Mouse (Mus musculus) liver, embryonic 12.5 days (tissue): Measurements from ENCODE around the gene Zfp687. TPM values are rescaled to one million over a fixed set of nuclear protein-coding genes. Genes with fewer than 3 reads are reported as not detected.
"Not testable (repeated sequence)": the region's sequence is repeated elsewhere in the genome, so short reads cannot be mapped to it uniquely, and the experiment has no call there.

Experiments used
- ATAC-seq: fragments of 200-750 bp; cut with Nextera tagmentation; 2 replicates; pipeline ENCODE4 v1.8.0; 2017; ENCODE audit warnings: moderate number of reproducible peaks, mild to moderate bottlenecking, moderate library complexity
- H3K27ac ChIP-seq: fragments of 300-500 bp; sonication (generic); 2 replicates; pipeline ENCODE4 v1.5.1; 2016; ENCODE audit warnings: mild to moderate bottlenecking
- H3K27me3 ChIP-seq: fragments of 300-500 bp; sonication (generic); replicated peaks from 2 replicates; pipeline ENCODE4 v1.6.1; 2016; ENCODE audit warnings: mild to moderate bottlenecking, moderate library complexity
- H3K36me3 ChIP-seq: fragments of 300-500 bp; sonication (generic); 2 replicates; pipeline ENCODE4 v1.6.1; 2016; ENCODE audit warnings: mild to moderate bottlenecking, moderate library complexity
- H3K4me1 ChIP-seq: fragments of 300-500 bp; sonication (generic); 2 replicates; pipeline ENCODE4 v1.6.1; 2016
- H3K4me2 ChIP-seq: fragments of 300-500 bp; sonication (generic); 2 replicates; pipeline ENCODE4 v1.6.1; 2016; ENCODE audit warnings: mild to moderate bottlenecking, moderate library complexity
- H3K4me3 ChIP-seq: fragments of 300-500 bp; sonication (generic); 2 replicates; pipeline ENCODE4 v1.5.1; 2016; ENCODE audit warnings: mild to moderate bottlenecking, moderate library complexity
- H3K9ac ChIP-seq: fragments of 300-500 bp; sonication (generic); 2 replicates; pipeline ENCODE4 v1.6.1; 2016; ENCODE audit warnings: mild to moderate bottlenecking, moderate library complexity
- H3K9me3 ChIP-seq: fragments of 300-500 bp; sonication (generic); replicated peaks from 2 replicates; pipeline ENCODE4 v1.6.1; 2016; ENCODE audit warnings: mild to moderate bottlenecking, moderate library complexity
- WGBS: fragments of 180-500 bp; shearing (Covaris S2); methylation state at CpG from one replicate; pipeline ENCODE4 v1.1.7; 2016; ENCODE audit not compliant: insufficient replicate concordance; 5-methylcytosine and 5-hydroxymethylcytosine counted together
- polyA plus RNA-seq: library from polyadenylated mRNA; unstranded; fragments of >200 nt; fragmentation: Nextera tagmentation; extraction: Ambion mirVana; gene quantifications from 2 replicates; pipeline ENCODE4 v1.2.1, GENCODE M21; 2016

Zfp687 gene
- polyA plus RNA-seq, 1 experiment from 2014 or later = 12.6 TPM

- under 1% methylated on average over 36 of the region's 36 CpGs for WGBS
- Histone ChIP-seq H3K9me3 (no peaks in the 10 kb centered on the region), H3K4me2 (peak within 1 kb of the TSS; percentile 81), H3K27ac (peak within 1 kb of the TSS; percentile 83), H3K4me1 (peaks cover 46% of the 10 kb centered on the region), H3K9ac (peak within 1 kb of the TSS; percentile 80), H3K36me3 (peaks cover 32% of the 10 kb centered on the region), H3K27me3 (no peaks in the 10 kb centered on the region), H3K4me3 (peak within 1 kb of the TSS; percentile 69)
- ATAC-seq = peak; percentile 96
These were observed 27.1 kb upstream of the Zfp687 start, which contains the start of gene Psmd4 for GRCm38 (mm10) chr3:95042166-95042837. Gene Psmd4 (minus strand): TSS chr3:95042614.

- WGBS = 8% methylated on average over 3 of the region's 3 CpGs
- peak overlapping the region; percentile 69 for H3K4me3 ChIP-seq
- peaks cover 38% of the 10 kb centered on the region for H3K36me3 ChIP-seq
- ATAC-seq = no peak
- peak overlapping the region; percentile 83 for H3K27ac ChIP-seq
- H3K27me3 ChIP-seq = no peaks in the 10 kb centered on the region
- peaks cover 39% of the 10 kb centered on the region for H3K4me1 ChIP-seq
- no peaks in the 10 kb centered on the region for H3K9me3 ChIP-seq
- peak overlapping the region; percentile 80 for H3K9ac ChIP-seq
- peak overlapping the region; percentile 81 for H3K4me2 ChIP-seq
These were observed 26.4 kb upstream of the Zfp687 start for GRCm38 (mm10) chr3:95041625-95042024.

- no peak for ATAC-seq
- 66% methylated on average over 3 of the region's 3 CpGs for WGBS
These were observed 14.7 kb upstream of the Zfp687 start for GRCm38 (mm10) chr3:95029953-95030352.

GRCm38 (mm10) chr3:95029291-95029827 is 14.1 kb upstream of the Zfp687 start:
- not testable (repeated sequence) for H3K27me3 ChIP-seq
- 52% methylated on average over 3 of the region's 3 CpGs for WGBS
- peaks cover 53% of the 10 kb centered on the region for H3K36me3 ChIP-seq

More at GRCm38 (mm10) chr3:95029953-95030352, 14.7 kb upstream of the Zfp687 start:
- Histone ChIP-seq H3K4me2 (no peak overlapping the region), H3K27ac (no peak overlapping the region), H3K9me3 (no peaks in the 10 kb centered on the region), H3K27me3 (no peaks in the 10 kb centered on the region), H3K9ac (no peak overlapping the region), H3K4me3 (no peak overlapping the region), H3K4me1 (peaks cover 34% of the 10 kb centered on the region), H3K36me3 (peaks cover 59% of the 10 kb centered on the region)

GRCm38 (mm10) chr3:95028603-95029002 is 13.4 kb upstream of the Zfp687 start:
- Histone ChIP-seq H3K4me1 (peaks cover 43% of the 10 kb centered on the region), H3K4me2 (no peak overlapping the region), H3K27me3 (no peaks in the 10 kb centered on the region), H3K9me3 (no peaks in the 10 kb centered on the region), H3K36me3 (peaks cover 46% of the 10 kb centered on the region), H3K27ac (no peak overlapping the region), H3K9ac (no peak overlapping the region), H3K4me3 (no peak overlapping the region)
- no peak for ATAC-seq
- WGBS = 76% methylated on average over 3 of the region's 3 CpGs

More at GRCm38 (mm10) chr3:95029291-95029827, 14.1 kb upstream of the Zfp687 start:
- ATAC-seq, H3K4me2 ChIP-seq, H3K9me3 ChIP-seq, H3K4me3 ChIP-seq, H3K9ac ChIP-seq, H3K27ac ChIP-seq: not testable (repeated sequence)
- H3K4me1 ChIP-seq = peaks cover 40% of the 10 kb centered on the region

GRCm38 (mm10) chr3:95027701-95028100 is 12.5 kb upstream of the Zfp687 start:
- H3K27me3 ChIP-seq = no peaks in the 10 kb centered on the region
- no peak overlapping the region for H3K4me2 ChIP-seq
- no peaks in the 10 kb centered on the region for H3K9me3 ChIP-seq
- no peak overlapping the region for H3K4me3 ChIP-seq
- peaks cover 43% of the 10 kb centered on the region for H3K4me1 ChIP-seq
- 0 out of 2 replicates have a peak, but pooled peaks have one; percentile 42 for ATAC-seq
- WGBS = 30% methylated on average over 5 of the region's 5 CpGs
- no peak overlapping the region; the same call in 1 of the 2 replicates for H3K9ac ChIP-seq
- peaks cover 37% of the 10 kb centered on the region for H3K36me3 ChIP-seq
- H3K27ac ChIP-seq = peak overlapping the region; percentile 5; the same call in 1 of the 2 replicates

GRCm38 (mm10) chr3:95027057-95027645 is 11.9 kb upstream of the Zfp687 start:
- WGBS = 60% methylated on average over 5 of the region's 5 CpGs
- Histone ChIP-seq H3K36me3 (peaks cover 31% of the 10 kb centered on the region), H3K4me1 (peaks cover 43% of the 10 kb centered on the region), H3K27me3 (no peaks in the 10 kb centered on the region), H3K9ac (no peak overlapping the region), H3K9me3 (no peaks in the 10 kb centered on the region), H3K4me3 (no peak overlapping the region), H3K4me2 (no peak overlapping the region), H3K27ac (peak overlapping the region; percentile 5; the same call in 1 of the 2 replicates)
- 0 out of 2 replicates have a peak, but pooled peaks have one; percentile 24 for ATAC-seq

GRCm38 (mm10) chr3:95025202-95025601 is 10.0 kb upstream of the Zfp687 start:
- Histone ChIP-seq H3K4me1 (peaks cover 43% of the 10 kb centered on the region), H3K9me3 (no peaks in the 10 kb centered on the region), H3K9ac (peak overlapping the region; percentile 56), H3K27me3 (no peaks in the 10 kb centered on the region), H3K36me3 (peaks cover 12% of the 10 kb centered on the region), H3K4me2 (peak overlapping the region; percentile 52), H3K27ac (peak overlapping the region; percentile 47; the same call in 1 of the 2 replicates), H3K4me3 (peak overlapping the region; percentile 22)
- ATAC-seq = peak; percentile 39
- 28% methylated on average over 5 of the region's 5 CpGs for WGBS

GRCm38 (mm10) chr3:95024551-95024950 is 9.3 kb upstream of the Zfp687 start:
- H3K27ac ChIP-seq = peak overlapping the region; percentile 47; the same call in 1 of the 2 replicates
- peaks cover 43% of the 10 kb centered on the region for H3K4me1 ChIP-seq
- H3K9ac ChIP-seq = peak overlapping the region; percentile 56
- peak; percentile 13; the same call in 1 of the 2 replicates for ATAC-seq
- peaks cover 10% of the 10 kb centered on the region for H3K36me3 ChIP-seq
- H3K4me2 ChIP-seq = peak overlapping the region; percentile 52
- peak overlapping the region; percentile 22 for H3K4me3 ChIP-seq
- 38% methylated on average over 11 of the region's 11 CpGs for WGBS
- no peaks in the 10 kb centered on the region for H3K27me3 ChIP-seq
- no peaks in the 10 kb centered on the region for H3K9me3 ChIP-seq

- WGBS = 85% methylated on average over 5 of the region's 5 CpGs
- H3K4me3 ChIP-seq, H3K36me3 ChIP-seq, H3K9me3 ChIP-seq, H3K9ac ChIP-seq, H3K27me3 ChIP-seq, H3K27ac ChIP-seq, H3K4me2 ChIP-seq, ATAC-seq: not testable (repeated sequence)
- peaks cover 36% of the 10 kb centered on the region for H3K4me1 ChIP-seq
These were observed 5.7 kb upstream of the Zfp687 start for GRCm38 (mm10) chr3:95020956-95021355.

- 76% methylated on average over 2 of the region's 2 CpGs for WGBS
- Histone ChIP-seq H3K4me3 (no peak overlapping the region), H3K9me3 (no peaks in the 10 kb centered on the region), H3K36me3 (peaks cover 5% of the 10 kb centered on the region; the same call in 1 of the 2 replicates), H3K27ac (no peak overlapping the region), H3K4me1 (peaks cover 25% of the 10 kb centered on the region), H3K9ac (no peak overlapping the region), H3K4me2 (no peak overlapping the region), H3K27me3 (no peaks in the 10 kb centered on the region)
- ATAC-seq = no peak
These were observed 3.5 kb upstream of the Zfp687 start for GRCm38 (mm10) chr3:95018741-95019140.

GRCm38 (mm10) chr3:95016532-95017056 is 1.3 kb upstream of the Zfp687 start:
- Histone ChIP-seq H3K4me2 (peak overlapping the region; percentile 97), H3K27ac (peak overlapping the region; percentile 97), H3K4me3 (peak overlapping the region; percentile 91), H3K36me3 (peaks cover 21% of the 10 kb centered on the region), H3K9ac (peak overlapping the region; percentile 79), H3K4me1 (peaks cover 39% of the 10 kb centered on the region), H3K9me3 (no peaks in the 10 kb centered on the region), H3K27me3 (no peaks in the 10 kb centered on the region)
- ATAC-seq = no peak
- 4% methylated on average over 21 of the region's 21 CpGs for WGBS
